Mouse (Mus musculus): ENCODE measurements around the gene Txndc16.

GRCm38 (mm10) chr14:45140344-45141080, 79.6 kb downstream of the Txndc16 start:
- TF ChIP-seq CTCF (IDR thresholded peaks at IDR 0.05; ENCODE audit: low read depth, low read length) (no peak), POLR2A (IDR thresholded peaks at IDR 0.05; ENCODE audit: insufficient read depth, low read length) (no peak), EP300 (IDR thresholded peaks at IDR 0.05; ENCODE audit: insufficient read depth, low read depth, low read length) (no peak)

All from ES-Bruce4 (cell line).